Mouse (Mus musculus): ENCODE measurements around the gene Ing4. TPM values are rescaled to one million over a fixed set of nuclear protein-coding genes. Genes with fewer than 3 reads are reported as not detected.

Gene Ing4
- 60.4 and 69.8 TPM in 2 replicates for total RNA-seq (2014; rRNA removed)
- 97.8 and 104 TPM in 2 replicates for polyA plus RNA-seq (2015; fragmentation: Nextera tagmentation; extraction: Ambion mirVana)

GRCm38 (mm10) chr6:125039533-125040153 is at the start of gene Ing4:
Gene Ing4 (plus strand): TSS chr6:125039760.
- WGBS: under 1% methylated on average over 26 of the region's 26 CpGs
- no peaks in the 10 kb centered on the region for H3K4me1 ChIP-seq (ENCODE audit: insufficient read depth, low read length)
- peak; percentile 95 for ATAC-seq (ENCODE audit: low FRiP score)

GRCm38 (mm10) chr6:124992241-124992640 is 47.3 kb upstream of the Ing4 start:
- H3K9ac ChIP-seq (replicated peaks; ENCODE audit: low read length, poor library complexity, severe bottlenecking): no peak overlapping the region
- no peak overlapping the region for H3K4me3 ChIP-seq (ENCODE audit: low read depth, low read length)
- H3K9me3 ChIP-seq (ENCODE audit: low read length): no peaks in the 10 kb centered on the region
- 67% methylated on average over 4 of the region's 4 CpGs for WGBS
- H3K27ac ChIP-seq (ENCODE audit: low read depth, low read length): no peak overlapping the region
- H3K4me1 ChIP-seq (ENCODE audit: insufficient read depth, low read length): 0 out of 2 replicates have a peak, but pooled peaks cover 4% of the 10 kb centered on the region
- H3K36me3 ChIP-seq (ENCODE audit: insufficient read depth, low read length): no peaks in the 10 kb centered on the region
- ATAC-seq (ENCODE audit: low FRiP score): no peak
- H3K27me3 ChIP-seq (ENCODE audit: insufficient read depth, low read length): no peaks in the 10 kb centered on the region
- H3K4me2 ChIP-seq (ENCODE audit: low read depth, low read length, poor library complexity, severe bottlenecking): no peak overlapping the region
- no peak for DNase-seq (ENCODE audit: low spot score)
- no peak for TF ChIP-seq CTCF (IDR thresholded peaks at IDR 0.05)

More at GRCm38 (mm10) chr6:125039533-125040153, at the start of gene Ing4:
- H3K4me2 ChIP-seq (ENCODE audit: low read depth, low read length, poor library complexity, severe bottlenecking): peak within 1 kb of the TSS; percentile 70
- no peak for TF ChIP-seq CTCF (IDR thresholded peaks at IDR 0.05)
- peak within 1 kb of the TSS; percentile 75 for H3K9ac ChIP-seq (replicated peaks; ENCODE audit: low read length, poor library complexity, severe bottlenecking)
- no peaks in the 10 kb centered on the region for H3K27me3 ChIP-seq (ENCODE audit: insufficient read depth, low read length)
- peak within 1 kb of the TSS; percentile 69 for H3K4me3 ChIP-seq (ENCODE audit: low read depth, low read length)
- peak within 1 kb of the TSS; percentile 79 for H3K27ac ChIP-seq (ENCODE audit: low read depth, low read length)
- DNase-seq (ENCODE audit: low spot score): peak; percentile 99
- H3K9me3 ChIP-seq (ENCODE audit: low read length): no peaks in the 10 kb centered on the region
- H3K36me3 ChIP-seq (ENCODE audit: insufficient read depth, low read length): peaks cover 30% of the 10 kb centered on the region

- H3K36me3 ChIP-seq (ENCODE audit: insufficient read depth, low read length): no peaks in the 10 kb centered on the region
- TF ChIP-seq CTCF (IDR thresholded peaks at IDR 0.05): no peak
- H3K9ac ChIP-seq (replicated peaks; ENCODE audit: low read length, poor library complexity, severe bottlenecking): no peak overlapping the region
- H3K27me3 ChIP-seq (ENCODE audit: insufficient read depth, low read length): no peaks in the 10 kb centered on the region
- H3K9me3 ChIP-seq (ENCODE audit: low read length): no peaks in the 10 kb centered on the region
- ATAC-seq (ENCODE audit: low FRiP score) (no peak), DNase-seq (ENCODE audit: low spot score) (no peak)
- H3K4me1 ChIP-seq (ENCODE audit: insufficient read depth, low read length): peaks cover 10% of the 10 kb centered on the region
- 79% methylated on average over 9 of the region's 9 CpGs for WGBS
- no peak overlapping the region for H3K27ac ChIP-seq (ENCODE audit: low read depth, low read length)
- H3K4me2 ChIP-seq (ENCODE audit: low read depth, low read length, poor library complexity, severe bottlenecking): no peak overlapping the region
- H3K4me3 ChIP-seq (ENCODE audit: low read depth, low read length): no peak overlapping the region
These were observed 46.2 kb upstream of the Ing4 start for GRCm38 (mm10) chr6:124993365-124993764.

- DNase-seq (ENCODE audit: low spot score): peak; percentile 51
- Histone ChIP-seq H3K4me2 (ENCODE audit: low read depth, low read length, poor library complexity, severe bottlenecking) (peak overlapping the region; percentile 24), H3K9ac (replicated peaks; ENCODE audit: low read length, poor library complexity, severe bottlenecking) (0 out of 2 replicates have a peak overlapping the region, but pooled peaks have one; percentile 14), H3K27ac (ENCODE audit: low read depth, low read length) (no peak overlapping the region), H3K4me3 (ENCODE audit: low read depth, low read length) (no peak overlapping the region), H3K36me3 (ENCODE audit: insufficient read depth, low read length) (no peaks in the 10 kb centered on the region), H3K4me1 (ENCODE audit: insufficient read depth, low read length) (peaks cover 14% of the 10 kb centered on the region), H3K9me3 (ENCODE audit: low read length) (no peaks in the 10 kb centered on the region), H3K27me3 (ENCODE audit: insufficient read depth, low read length) (0 out of 2 replicates have a peak, but pooled peaks cover 1% of the 10 kb centered on the region)
- WGBS: 7% methylated on average over 11 of the region's 11 CpGs
- ATAC-seq (ENCODE audit: low FRiP score): 0 out of 2 replicates have a peak, but pooled peaks have one; percentile 18
- peak; percentile 62 for TF ChIP-seq CTCF (IDR thresholded peaks at IDR 0.05)
These were observed 45.7 kb upstream of the Ing4 start for GRCm38 (mm10) chr6:124993876-124994275.

- Histone ChIP-seq H3K4me3 (ENCODE audit: low read depth, low read length) (no peak overlapping the region), H3K27ac (ENCODE audit: low read depth, low read length) (no peak overlapping the region), H3K36me3 (ENCODE audit: insufficient read depth, low read length) (peaks cover 8% of the 10 kb centered on the region; the same call in 1 of the 2 replicates), H3K4me2 (ENCODE audit: low read depth, low read length, poor library complexity, severe bottlenecking) (no peak overlapping the region), H3K9ac (replicated peaks; ENCODE audit: low read length, poor library complexity, severe bottlenecking) (no peak overlapping the region), H3K4me1 (ENCODE audit: insufficient read depth, low read length) (peaks cover 18% of the 10 kb centered on the region), H3K9me3 (ENCODE audit: low read length) (no peaks in the 10 kb centered on the region), H3K27me3 (ENCODE audit: insufficient read depth, low read length) (peaks cover 10% of the 10 kb centered on the region; the same call in 1 of the 2 replicates)
- WGBS: 88% methylated on average over 7 of the region's 7 CpGs
- DNase-seq (ENCODE audit: low spot score): no peak
- no peak; the same call in 1 of the 2 replicates for TF ChIP-seq CTCF (IDR thresholded peaks at IDR 0.05)
- no peak for ATAC-seq (ENCODE audit: low FRiP score)
These were observed 44.3 kb upstream of the Ing4 start for GRCm38 (mm10) chr6:124995246-124995645.

GRCm38 (mm10) chr6:124995831-124996403 is 43.6 kb upstream of the Ing4 start:
- ATAC-seq (ENCODE audit: low FRiP score): peak; percentile 1; the same call in 1 of the 2 replicates
- H3K9me3 ChIP-seq (ENCODE audit: low read length): no peaks in the 10 kb centered on the region
- H3K9ac ChIP-seq (replicated peaks; ENCODE audit: low read length, poor library complexity, severe bottlenecking): peak overlapping the region; percentile 93
- no peak for TF ChIP-seq CTCF (IDR thresholded peaks at IDR 0.05)
- peak overlapping the region; percentile 82 for H3K4me3 ChIP-seq (ENCODE audit: low read depth, low read length)
- peaks cover 10% of the 10 kb centered on the region; the same call in 1 of the 2 replicates for H3K27me3 ChIP-seq (ENCODE audit: insufficient read depth, low read length)
- H3K36me3 ChIP-seq (ENCODE audit: insufficient read depth, low read length): peaks cover 8% of the 10 kb centered on the region; the same call in 1 of the 2 replicates
- DNase-seq (ENCODE audit: low spot score): no peak
- H3K4me2 ChIP-seq (ENCODE audit: low read depth, low read length, poor library complexity, severe bottlenecking): peak overlapping the region; percentile 69
- H3K4me1 ChIP-seq (ENCODE audit: insufficient read depth, low read length): peaks cover 18% of the 10 kb centered on the region
- 37% methylated on average over 8 of the region's 8 CpGs for WGBS
- peak overlapping the region; percentile 92 for H3K27ac ChIP-seq (ENCODE audit: low read depth, low read length)

Measured in midbrain, postnatal 0 days (tissue).